8 mouse cellular contexts compared by ENCODE assay signal in genomic region chr13:19158484-19158883, GRCm38 (mm10).
DNase-seq lines count a peak whose midpoint lies in the region.

No protein-coding gene starts in this region.

- peak; percentile 45 for DNase-seq in kidney, adult 18-20 months
- no peak for DNase-seq in kidney, adult 11 months
- peak; percentile 28 to 35 for DNase-seq in CD8-positive naive resting alpha-beta T cell, adult 2 months (ENCODE audit: low read depth in 2 of 2, low spot score in 2 of 2)
- DNase-seq in T-cell, adult 2 months (ENCODE audit: low spot score), result peak; percentile 21
- DNase-seq in embryo, embryonic 11 days, result peak; percentile 50
- DNase-seq in kidney, postnatal 14 days, result peak; percentile 43
- DNase-seq in lung, postnatal 14 days, result peak; percentile 61
- DNase-seq in thymus, postnatal 4 days, result peak; percentile 60
